Mouse (Mus musculus) heart, embryonic 11.5 days (tissue): ENCODE data around the gene Dock10. TPM values are rescaled to one million over a fixed set of nuclear protein-coding genes. Genes with fewer than 3 reads are reported as not detected.

Experiments
- ATAC-seq: fragments of 200-750 bp; cut with Nextera tagmentation; replicated peaks from 2 replicates; pipeline ENCODE4 v1.8.0; 2017; ENCODE audit warnings: moderate library complexity; ENCODE audit not compliant: insufficient number of reproducible peaks, low FRiP score, low TSS enrichment
- H3K27ac ChIP-seq: fragments of 300-500 bp; sonication (generic); 2 replicates; pipeline ENCODE4 v1.5.1; 2014; ENCODE audit warnings: mild to moderate bottlenecking, low read depth, low read length
- H3K27me3 ChIP-seq: fragments of 300-500 bp; sonication (generic); 2 replicates; pipeline ENCODE4 v1.6.1; 2014; ENCODE audit warnings: mild to moderate bottlenecking, low read length, mixed read lengths; ENCODE audit not compliant: control insufficient read depth, insufficient read depth
- H3K36me3 ChIP-seq: fragments of 300-500 bp; sonication (generic); 2 replicates; pipeline ENCODE4 v1.6.1; 2014; ENCODE audit warnings: mild to moderate bottlenecking, low read length, moderate library complexity, mixed read lengths; ENCODE audit not compliant: control insufficient read depth, insufficient read depth
- H3K4me1 ChIP-seq: fragments of 300-500 bp; sonication (generic); 2 replicates; pipeline ENCODE4 v1.6.1; 2014; ENCODE audit warnings: low read length; ENCODE audit not compliant: control insufficient read depth, insufficient read depth
- H3K4me2 ChIP-seq: fragments of 300-500 bp; sonication (generic); 2 replicates; pipeline ENCODE4 v1.6.1; 2014; ENCODE audit warnings: mild to moderate bottlenecking, moderate library complexity
- H3K4me3 ChIP-seq: fragments of 300-500 bp; sonication (generic); 2 replicates; pipeline ENCODE4 v1.5.1; 2014; ENCODE audit warnings: low read depth, low read length
- H3K9ac ChIP-seq: fragments of 300-500 bp; sonication (generic); 2 replicates; pipeline ENCODE4 v1.6.1; 2014; ENCODE audit warnings: mild to moderate bottlenecking, low read depth, low read length, moderate library complexity
- H3K9me3 ChIP-seq: fragments of 300-500 bp; sonication (generic); replicated peaks from 2 replicates; pipeline ENCODE4 v1.6.1; 2016; ENCODE audit warnings: low read length; ENCODE audit not compliant: control insufficient read depth
- WGBS: fragments of 180-500 bp; shearing (Covaris S2); extraction: QIAGEN DNeasy Blood & Tissue Kit; methylation state at CpG from one replicate; pipeline ENCODE4 v1.1.7; 2014; ENCODE audit not compliant: insufficient replicate concordance; 5-methylcytosine and 5-hydroxymethylcytosine counted together
- polyA plus RNA-seq: library from polyadenylated mRNA; unstranded; fragments of >200 nt; fragmentation: Nextera tagmentation; extraction: Ambion mirVana; gene quantifications from 2 replicates; pipeline ENCODE4 v1.2.1, GENCODE M21; 2014

The Dock10 gene
- polyA plus RNA-seq, 1 experiment from 2014 or later, result 3.6 TPM

DNA sequence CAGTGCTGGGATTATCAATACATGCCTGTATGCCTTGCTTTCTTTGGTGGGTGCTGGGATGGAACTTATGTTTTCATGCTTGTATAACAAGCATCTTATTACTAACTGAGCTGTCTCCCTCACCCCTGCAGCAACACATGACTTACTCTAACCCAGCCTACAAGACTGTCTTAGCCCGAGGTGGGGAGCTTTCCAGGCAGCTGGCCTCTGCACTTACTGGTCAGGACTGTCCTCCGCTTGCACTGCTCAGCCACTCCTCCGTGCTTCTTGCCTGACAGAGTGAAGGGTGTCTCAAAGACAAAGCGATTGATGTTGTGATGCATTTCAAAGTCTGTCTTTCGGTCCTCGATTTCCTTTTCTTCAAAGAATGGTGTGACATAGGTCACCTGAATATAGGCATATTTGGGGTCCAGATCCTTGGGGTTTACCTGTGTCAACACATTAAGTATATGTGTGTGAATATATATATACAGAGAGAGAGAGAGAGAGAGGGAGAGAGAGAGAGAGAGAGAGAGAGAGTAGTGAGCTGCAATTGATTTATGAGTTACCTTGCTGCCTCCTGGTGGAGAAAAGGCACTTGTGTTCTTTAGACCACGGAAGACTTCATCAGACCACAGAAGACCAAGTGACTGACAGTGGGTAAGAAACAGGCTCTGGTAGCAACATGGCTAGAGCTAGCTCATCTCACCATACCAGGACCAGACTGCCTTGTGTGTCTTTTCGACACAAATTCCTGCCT lies 245.9 kb downstream of the Dock10 start:
- Histone ChIP-seq H3K4me1 (no peaks in the 10 kb centered on the region), H3K4me3 (no peak overlapping the region), H3K36me3 (no peaks in the 10 kb centered on the region), H3K9me3 (no peaks in the 10 kb centered on the region), H3K27ac (no peak overlapping the region), H3K4me2 (no peak overlapping the region), H3K9ac (no peak overlapping the region), H3K27me3 (no peaks in the 10 kb centered on the region)
- no peak for ATAC-seq
- WGBS, result 57% methylated on average over 8 of the region's 8 CpGs

DNA sequence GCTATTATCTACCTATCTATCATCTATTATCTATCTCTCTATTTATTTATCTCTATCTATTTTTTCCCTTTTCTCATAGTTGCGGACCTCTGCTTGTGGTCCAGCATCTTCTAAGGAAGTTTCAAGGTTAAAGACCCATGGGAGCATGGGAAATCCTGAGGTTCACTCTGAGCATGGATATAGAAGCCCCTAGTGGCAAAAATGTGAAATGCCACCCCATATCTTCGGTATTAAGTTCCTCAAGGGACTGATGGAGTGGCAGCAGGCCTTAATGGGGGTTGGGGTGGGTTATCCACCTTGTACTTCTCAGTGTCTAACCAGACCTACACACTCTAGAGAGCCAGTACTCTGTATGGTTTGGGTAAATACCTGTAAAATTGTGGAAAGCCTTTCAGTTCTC lies 253.6 kb downstream of the Dock10 start:
- Histone ChIP-seq H3K27ac (no peak overlapping the region), H3K27me3 (no peaks in the 10 kb centered on the region), H3K4me3 (no peak overlapping the region), H3K9me3 (no peaks in the 10 kb centered on the region; the same call in 1 of the 2 replicates), H3K4me1 (no peaks in the 10 kb centered on the region), H3K4me2 (no peak overlapping the region), H3K9ac (no peak overlapping the region), H3K36me3 (no peaks in the 10 kb centered on the region)
- no peak for ATAC-seq
- WGBS, result 88% methylated on average over 2 of the region's 2 CpGs

DNA sequence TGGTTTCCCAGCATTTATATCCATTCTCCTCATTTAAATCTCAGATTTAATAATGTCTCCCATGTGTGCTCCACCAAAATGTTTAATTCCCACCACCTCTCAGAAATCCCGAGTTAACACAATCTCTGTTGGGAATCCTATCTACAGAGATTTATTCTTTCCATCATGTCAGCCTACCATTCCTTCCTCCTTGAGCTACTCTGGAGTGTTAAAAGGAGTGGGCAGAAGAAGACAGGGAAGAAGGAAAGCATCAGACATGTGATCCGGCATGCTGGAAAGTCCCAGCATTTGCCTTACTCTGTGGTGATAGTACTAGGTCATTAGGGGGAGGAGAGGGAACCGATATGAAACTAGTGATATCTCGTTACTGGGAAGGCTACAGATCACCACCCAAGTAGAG lies 254.2 kb downstream of the Dock10 start:
- no peak overlapping the region for H3K4me3 ChIP-seq
- H3K36me3 ChIP-seq, result no peaks in the 10 kb centered on the region
- 74% methylated on average over 4 of the region's 4 CpGs for WGBS
- H3K4me1 ChIP-seq, result no peaks in the 10 kb centered on the region
- no peak overlapping the region for H3K4me2 ChIP-seq
- no peak overlapping the region for H3K9ac ChIP-seq
- ATAC-seq, result no peak
- no peak overlapping the region for H3K27ac ChIP-seq
- H3K27me3 ChIP-seq, result no peaks in the 10 kb centered on the region
- no peaks in the 10 kb centered on the region; the same call in 1 of the 2 replicates for H3K9me3 ChIP-seq

DNA sequence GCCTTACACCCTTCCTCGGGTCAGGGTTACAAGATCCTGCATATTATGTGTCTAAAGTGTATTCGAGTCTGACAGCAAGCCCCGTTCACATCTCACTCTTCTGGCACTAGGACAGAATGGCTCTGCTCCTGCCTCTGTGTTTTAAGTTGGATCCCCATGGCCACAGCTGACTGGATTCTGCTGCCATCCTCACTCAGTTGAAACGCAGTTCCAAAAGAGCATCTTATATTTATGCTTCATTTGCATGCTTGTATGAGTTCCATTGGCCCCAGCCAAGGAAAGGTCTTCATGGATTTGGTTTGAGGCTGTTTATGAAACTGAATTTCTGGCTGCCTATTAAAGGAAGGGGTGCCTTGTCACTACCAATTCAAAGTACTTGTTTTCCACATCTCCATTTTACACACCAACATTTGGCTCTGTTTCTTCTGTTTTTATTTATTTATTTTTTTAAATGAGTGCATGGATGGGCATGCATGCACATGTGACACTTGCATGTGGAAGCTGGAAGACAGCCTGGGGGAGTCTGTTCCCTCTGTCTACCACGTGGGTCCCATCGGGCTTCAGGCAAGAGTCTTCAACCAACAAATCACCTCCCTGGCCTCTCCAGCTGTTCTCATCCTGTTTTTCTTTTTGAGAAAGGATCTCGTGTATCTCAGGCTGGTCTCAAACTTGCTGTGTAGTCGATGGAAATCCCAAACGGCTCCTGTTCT lies 255.7 kb downstream of the Dock10 start:
- 79% methylated on average over 9 of the region's 9 CpGs for whole genome bisulfite sequencing
- Histone ChIP-seq H3K4me2 (no peak overlapping the region), H3K4me3 (no peak overlapping the region), H3K27ac (no peak overlapping the region), H3K9ac (no peak overlapping the region), H3K4me1 (no peaks in the 10 kb centered on the region), H3K9me3 (no peaks in the 10 kb centered on the region; the same call in 1 of the 2 replicates), H3K36me3 (no peaks in the 10 kb centered on the region), H3K27me3 (no peaks in the 10 kb centered on the region)
- ATAC-seq, result no peak

DNA sequence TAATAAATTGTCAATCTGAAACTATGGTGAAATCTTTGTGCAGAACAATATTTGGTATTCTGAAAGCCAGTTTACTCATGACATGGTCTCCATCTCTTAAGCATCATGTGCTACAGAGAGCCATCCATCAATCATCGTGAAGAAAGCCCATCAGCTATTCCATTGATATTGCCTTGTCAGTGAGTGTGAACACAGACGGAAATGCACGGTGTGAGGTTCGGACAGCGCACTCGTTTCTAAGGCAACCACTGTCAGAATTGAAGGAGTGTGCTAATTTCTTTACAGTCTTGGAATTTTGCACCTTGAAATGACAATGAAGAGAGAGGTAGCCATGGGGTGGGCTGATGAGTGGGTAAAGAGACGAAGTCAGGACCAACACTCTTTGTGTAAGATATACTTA lies 259.1 kb downstream of the Dock10 start:
- Histone ChIP-seq H3K4me3 (no peak overlapping the region), H3K36me3 (no peaks in the 10 kb centered on the region), H3K9me3 (no peaks in the 10 kb centered on the region), H3K4me1 (no peaks in the 10 kb centered on the region), H3K4me2 (no peak overlapping the region), H3K27me3 (no peaks in the 10 kb centered on the region), H3K27ac (no peak overlapping the region), H3K9ac (no peak overlapping the region)
- no peak for ATAC-seq
- WGBS, result 77% methylated on average over 7 of the region's 7 CpGs

DNA sequence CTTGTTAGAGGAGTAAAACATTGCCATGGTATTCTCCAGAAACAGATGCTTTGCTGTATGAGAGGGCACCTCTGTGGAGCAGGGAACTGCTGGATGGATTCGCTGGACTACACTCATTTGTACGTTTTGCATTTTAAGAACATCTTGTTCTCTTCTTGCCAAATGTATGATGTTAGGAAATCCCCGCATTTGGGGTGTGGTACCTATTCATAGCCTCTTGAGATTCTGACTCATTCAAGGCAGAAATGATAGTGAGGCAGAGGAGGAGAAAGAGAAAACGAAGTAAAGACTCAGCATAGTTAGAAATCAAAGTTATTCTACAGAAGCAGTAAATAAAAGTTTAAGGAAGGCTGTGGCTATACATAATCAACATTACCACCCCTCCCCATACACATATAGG lies 262.0 kb downstream of the Dock10 start:
- H3K36me3 ChIP-seq, result no peaks in the 10 kb centered on the region
- 78% methylated on average over 4 of the region's 4 CpGs for WGBS
- no peak overlapping the region for H3K9ac ChIP-seq
- no peaks in the 10 kb centered on the region for H3K4me1 ChIP-seq
- no peaks in the 10 kb centered on the region for H3K9me3 ChIP-seq
- H3K27ac ChIP-seq, result no peak overlapping the region
- H3K4me2 ChIP-seq, result no peak overlapping the region
- H3K4me3 ChIP-seq, result no peak overlapping the region
- H3K27me3 ChIP-seq, result no peaks in the 10 kb centered on the region
- ATAC-seq, result no peak

DNA sequence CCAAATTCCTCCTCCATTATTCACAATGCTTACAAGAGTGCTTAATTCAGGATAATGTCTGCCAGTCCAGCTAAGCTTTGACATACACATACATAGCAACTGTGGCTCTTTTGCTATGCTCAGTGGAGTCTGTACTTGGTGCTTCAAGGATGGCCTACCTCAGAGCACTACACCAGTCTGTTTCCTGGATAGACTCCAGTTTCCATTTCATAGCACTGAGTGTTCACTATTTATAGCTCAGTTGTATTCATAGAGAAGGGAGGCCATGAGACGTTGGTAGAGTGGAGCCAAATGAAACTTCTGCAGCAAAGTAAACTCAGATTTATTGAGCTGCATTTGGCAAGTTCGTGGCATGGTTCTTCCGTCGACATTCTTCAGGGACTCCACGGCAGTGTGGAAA lies 274.9 kb downstream of the Dock10 start:
- WGBS, result 78% methylated on average over 5 of the region's 5 CpGs
- H3K27me3 ChIP-seq, result no peaks in the 10 kb centered on the region

DNA sequence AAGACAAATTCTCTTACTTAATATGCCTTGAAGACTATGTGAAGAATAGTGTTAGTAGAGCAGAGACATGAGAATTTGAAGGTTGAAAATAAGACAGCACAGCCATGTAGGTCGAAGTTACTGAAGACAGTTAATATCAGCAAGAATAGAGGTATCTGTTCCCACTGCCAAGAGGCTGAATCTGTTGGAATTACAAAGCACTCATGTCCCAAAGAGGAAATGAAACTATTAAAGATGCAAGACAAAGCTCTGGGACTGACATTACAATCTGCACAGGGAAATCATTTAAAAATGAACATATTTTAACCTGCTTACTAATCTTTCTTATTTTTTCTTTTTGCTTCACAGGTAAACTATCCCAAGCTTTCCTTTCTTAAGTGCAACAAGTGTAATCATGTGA lies 283.4 kb downstream of the Dock10 start:
- Histone ChIP-seq H3K9ac (no peak overlapping the region), H3K9me3 (no peaks in the 10 kb centered on the region), H3K27ac (no peak overlapping the region), H3K4me3 (no peak overlapping the region), H3K36me3 (no peaks in the 10 kb centered on the region), H3K4me1 (no peaks in the 10 kb centered on the region), H3K27me3 (no peaks in the 10 kb centered on the region), H3K4me2 (no peak overlapping the region)
- ATAC-seq, result no peak
- 62% methylated on average over 1 of the region's 1 CpGs for WGBS

More for the DNA sequence above, 274.9 kb downstream of the Dock10 start:
- Histone ChIP-seq H3K9me3 (no peaks in the 10 kb centered on the region), H3K4me3 (no peak overlapping the region), H3K4me1 (no peaks in the 10 kb centered on the region), H3K27ac (no peak overlapping the region), H3K9ac (no peak overlapping the region), H3K4me2 (no peak overlapping the region), H3K36me3 (no peaks in the 10 kb centered on the region)
- no peak; the same call in 1 of the 2 replicates for ATAC-seq

DNA sequence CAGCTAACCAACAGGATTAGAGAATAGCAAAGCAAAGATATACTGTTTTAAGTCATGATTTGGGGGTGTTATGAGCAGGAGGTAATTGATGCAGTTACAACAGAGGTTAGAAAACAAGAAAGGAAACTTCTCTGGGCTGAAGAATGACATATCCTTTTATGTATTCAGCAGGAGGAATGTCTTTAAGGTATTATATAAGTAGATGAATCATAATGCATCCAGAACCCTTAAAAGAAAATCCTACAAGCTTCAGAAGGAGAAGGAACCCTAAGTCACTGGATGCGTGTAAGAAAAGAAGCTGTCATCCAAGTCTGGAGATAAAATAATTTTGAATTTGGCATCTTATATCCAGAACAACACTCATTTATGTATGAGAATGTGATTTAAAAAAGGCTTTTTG lies 285.9 kb downstream of the Dock10 start:
- H3K9ac ChIP-seq, result no peak overlapping the region
- no peak overlapping the region for H3K27ac ChIP-seq
- ATAC-seq, result no peak
- H3K4me3 ChIP-seq, result no peak overlapping the region
- no peaks in the 10 kb centered on the region for H3K27me3 ChIP-seq
- no peaks in the 10 kb centered on the region for H3K4me1 ChIP-seq
- H3K9me3 ChIP-seq, result no peaks in the 10 kb centered on the region
- H3K4me2 ChIP-seq, result no peak overlapping the region
- no peaks in the 10 kb centered on the region for H3K36me3 ChIP-seq
- 90% methylated on average over 1 of the region's 1 CpGs for WGBS
